In genomic region chr7:132585695-132586491, GRCm38 (mm10) we compare ENCODE assay signal across 27 mouse cellular contexts. TPM values are rescaled to one million over a fixed set of nuclear protein-coding genes. Genes with fewer than 3 reads are reported as not detected.
DNase-seq lines count a peak whose midpoint lies in the region; ATAC-seq and TF ChIP-seq lines count a peak whose summit lies in the region.
"Had no signal": no experiment of that assay in that cellular context is flagged by ENCODE, and none has a peak within 500 bp of the region (broad histone marks: within the 10 kb centered on the region; RNA-seq: fewer than 3 reads in every experiment).

No protein-coding gene starts in this region.

- no peaks in the 10 kb centered on the region for H3K9me3 ChIP-seq in MEL (replicated peaks; ENCODE audit: insufficient read depth, low read length)
- no peaks in the 10 kb centered on the region for H3K9me3 ChIP-seq in intestine, embryonic 15.5 days
- H3K9me3 ChIP-seq in intestine, postnatal 0 days (ENCODE audit: control insufficient read depth) = no peaks in the 10 kb centered on the region
- H3K9me3 ChIP-seq: embryonic facial prominence, embryonic 13.5 days; embryonic facial prominence, embryonic 15.5 days; forebrain, embryonic 10.5 days; forebrain, embryonic 12.5 days had no signal

- no peak for TF ChIP-seq POLR2A in MEL (IDR thresholded peaks at IDR 0.05; ENCODE audit: control insufficient read depth in 1 of 2, insufficient read depth in 1 of 2, low read depth in 1 of 2, low read length in 2 of 2, poor library complexity in 1 of 2)

- TF ChIP-seq EP300 in MEL (IDR thresholded peaks at IDR 0.05; ENCODE audit: low read depth in 1 of 2, low read length in 2 of 2) = no peak

- ATAC-seq in intestine, embryonic 15.5 days = peak; percentile 59
- peak; percentile 74 for ATAC-seq in intestine, postnatal 0 days
- ATAC-seq: activated CD4-positive, CD25-positive, alpha-beta regulatory T cell, adult 4 months; forebrain, embryonic 14.5 days; forebrain, embryonic 16.5 days; Patski had no signal

- no peak overlapping the region for H3K27ac ChIP-seq in MEL (ENCODE audit: control insufficient read depth, low read depth, low read length)
- H3K27ac ChIP-seq in intestine, embryonic 15.5 days = peak overlapping the region; percentile 64; the same call in 1 of the 2 replicates
- H3K27ac ChIP-seq in intestine, postnatal 0 days (ENCODE audit: low read depth, low read length) = peak overlapping the region; percentile 76
- H3K27ac ChIP-seq: embryonic facial prominence, embryonic 13.5 days; embryonic facial prominence, embryonic 15.5 days; forebrain, embryonic 10.5 days; forebrain, embryonic 12.5 days had no signal

- 36% methylated on average over 3 of the region's 3 CpGs for WGBS in intestine, embryonic 15.5 days
- 27% methylated on average over 3 of the region's 3 CpGs for WGBS in intestine, postnatal 0 days

- no peaks in the 10 kb centered on the region for H3K27me3 ChIP-seq in MEL (ENCODE audit: control insufficient read depth in 1 of 2, insufficient read depth in 2 of 2, low read length in 2 of 2)
- H3K27me3 ChIP-seq in intestine, embryonic 15.5 days (replicated peaks) = no peaks in the 10 kb centered on the region
- no peaks in the 10 kb centered on the region for H3K27me3 ChIP-seq in intestine, postnatal 0 days (replicated peaks; ENCODE audit: control insufficient read depth, insufficient read depth, low read length)
- H3K27me3 ChIP-seq: embryonic facial prominence, embryonic 13.5 days; embryonic facial prominence, embryonic 15.5 days had no signal

- no peak overlapping the region for H3K4me2 ChIP-seq in intestine, embryonic 15.5 days (replicated peaks)
- no peak overlapping the region; the same call in 1 of the 2 replicates for H3K4me2 ChIP-seq in intestine, postnatal 0 days (replicated peaks; ENCODE audit: low read depth)
- H3K4me2 ChIP-seq: embryonic facial prominence, embryonic 13.5 days; embryonic facial prominence, embryonic 15.5 days; forebrain, embryonic 12.5 days had no signal

- H3K9ac ChIP-seq in MEL (ENCODE audit: control insufficient read depth, low read depth, low read length, poor library complexity, severe bottlenecking) = no peak overlapping the region
- no peak overlapping the region for H3K9ac ChIP-seq in intestine, embryonic 15.5 days
- no peak overlapping the region for H3K9ac ChIP-seq in intestine, postnatal 0 days (ENCODE audit: low read depth, low read length)
- H3K9ac ChIP-seq: embryonic facial prominence, embryonic 13.5 days; embryonic facial prominence, embryonic 15.5 days; forebrain, embryonic 12.5 days had no signal

- no peak for TF ChIP-seq CTCF in MEL (IDR thresholded peaks at IDR 0.05 in 2 of 3, conservative IDR thresholded peaks at IDR 0.05 in 1 of 3; ENCODE audit: control insufficient read depth in 1 of 3, insufficient read depth in 1 of 3, low read depth in 2 of 3, low read length in 3 of 3, poor library complexity in 1 of 3, severe bottlenecking in 1 of 3)
- no peak for TF ChIP-seq CTCF in intestine, postnatal 0 days (IDR thresholded peaks at IDR 0.05; ENCODE audit: low read depth)

- H3K79me2 ChIP-seq in MEL (ENCODE audit: control insufficient read depth, insufficient read depth, low read length, poor library complexity) = no peaks in the 10 kb centered on the region

- DNase-seq in MEL (ENCODE audit: low read depth, low spot score) = no peak
- no peak for DNase-seq in cerebellum, adult 8-10 months
- no peak for DNase-seq in spleen, adult 18-20 months
- DNase-seq in cerebellum, postnatal 4 days (ENCODE audit: low spot score in 2 of 2) = no peak
- DNase-seq: adrenal gland, postnatal 10 days; adrenal gland, postnatal 25 days; cerebellum, adult 11 months; cerebellum, adult 18-20 months; cerebellum, adult 9-10 months; cerebellum, postnatal 10 days; cerebellum, postnatal 25 days; embryo, embryonic 11 days had no signal

- H3K4me3 ChIP-seq in MEL (ENCODE audit: control insufficient read depth in 1 of 2, insufficient read depth in 1 of 2, low read depth in 2 of 2, low read length in 2 of 2) = no peak overlapping the region
- H3K4me3 ChIP-seq in intestine, embryonic 15.5 days (replicated peaks) = no peak overlapping the region
- no peak overlapping the region for H3K4me3 ChIP-seq in intestine, postnatal 0 days (ENCODE audit: low read depth, low read length)
- H3K4me3 ChIP-seq: embryonic facial prominence, embryonic 13.5 days; embryonic facial prominence, embryonic 15.5 days; erythroblast, embryonic 14.5 days; forebrain, embryonic 10.5 days; forebrain, embryonic 12.5 days had no signal

- no peak for TF ChIP-seq RAD21 in MEL (IDR thresholded peaks at IDR 0.05; ENCODE audit: low read depth, low read length)

- no peaks in the 10 kb centered on the region for H3K36me3 ChIP-seq in MEL (ENCODE audit: control insufficient read depth in 1 of 2, insufficient read depth in 2 of 2, low read length in 2 of 2)
- no peaks in the 10 kb centered on the region for H3K36me3 ChIP-seq in intestine, embryonic 15.5 days
- H3K36me3 ChIP-seq in intestine, postnatal 0 days (ENCODE audit: control insufficient read depth, insufficient read depth) = no peaks in the 10 kb centered on the region
- H3K36me3 ChIP-seq: embryonic facial prominence, embryonic 13.5 days; embryonic facial prominence, embryonic 15.5 days; forebrain, embryonic 10.5 days; forebrain, embryonic 12.5 days had no signal

- peaks cover 0 to 4% of the 10 kb centered on the region in 2 experiments; a peak in 2 of 4 replicates for H3K4me1 ChIP-seq in MEL (ENCODE audit: control insufficient read depth in 1 of 2, insufficient read depth in 2 of 2, low read length in 2 of 2)
- H3K4me1 ChIP-seq in intestine, embryonic 15.5 days (replicated peaks) = peaks cover 6% of the 10 kb centered on the region; the same call in 1 of the 2 replicates
- H3K4me1 ChIP-seq in intestine, postnatal 0 days (replicated peaks; ENCODE audit: control insufficient read depth, insufficient read depth, low read length) = 0 out of 2 replicates have a peak, but pooled peaks cover 8% of the 10 kb centered on the region
- H3K4me1 ChIP-seq: embryonic facial prominence, embryonic 13.5 days; embryonic facial prominence, embryonic 15.5 days; forebrain, embryonic 10.5 days; forebrain, embryonic 12.5 days had no signal

TF ChIP-seq in MEL, 35 proteins besides CTCF, POLR2A, EP300 and RAD21:
- TF ChIP-seq GABPA (IDR thresholded peaks at IDR 0.05; ENCODE audit: low read depth, low read length) (no peak), RCOR1 (IDR thresholded peaks at IDR 0.05; ENCODE audit: low read depth, low read length) (0 out of 2 replicates have a peak, but pooled peaks have one; percentile 50), GATA1 (IDR thresholded peaks at IDR 0.05; ENCODE audit: low read depth, low read length) (0 out of 2 replicates have a peak, but pooled peaks have one; percentile 12)

RNA-seq across cellular contexts. Expression of gene Oat, which starts 9.7 kb away (rescaled TPM):
- total RNA-seq in MEL (2012; rRNA removed) = 226 and 236 TPM in 2 replicates
- 100 to 1,000 TPM; 190 to 209 TPM for polyA plus RNA-seq in MEL (2012; ENCODE audit: insufficient read depth in 1 of 2, insufficient read length in 2 of 2, low read depth in 1 of 2, low replicate concordance in 2 of 2, missing spikeins in 1 of 2)
- polyA plus RNA-seq in intestine, embryonic 15.5 days (2015; fragmentation: Nextera tagmentation; extraction: Ambion mirVana) = 1,488 and 1,505 TPM in 2 replicates
- 1,789 and 2,051 TPM in 2 replicates for polyA plus RNA-seq in intestine, postnatal 0 days (2015; fragmentation: Nextera tagmentation; extraction: Ambion mirVana)

RNA-seq across cellular contexts. Expression of gene Nkx1-2, which starts 13.5 kb away (rescaled TPM):
- 1.5 and 2.4 TPM in 2 replicates for total RNA-seq in MEL (2012; rRNA removed)
- polyA plus RNA-seq in MEL (2012; ENCODE audit: insufficient read depth in 1 of 2, insufficient read length in 2 of 2, low read depth in 1 of 2, low replicate concordance in 2 of 2, missing spikeins in 1 of 2) = 1 to 10 TPM in 1 of 2 experiments, not detected in 1; 2.8 TPM
- 0.75 and 0.82 TPM in 2 replicates for polyA plus RNA-seq in intestine, embryonic 15.5 days (2015; fragmentation: Nextera tagmentation; extraction: Ambion mirVana)
- 0.57 and 0.61 TPM in 2 replicates for polyA plus RNA-seq in intestine, postnatal 0 days (2015; fragmentation: Nextera tagmentation; extraction: Ambion mirVana)
- total RNA-seq: adrenal gland, adult 18-20 months; adrenal gland, postnatal 25 days; adrenal gland, postnatal 4 days had no signal
- polyA plus RNA-seq: activated CD4-positive, CD25-positive, alpha-beta regulatory T cell, adult 4 months; C2C12; embryonic facial prominence, embryonic 11.5 days; embryonic facial prominence, embryonic 13.5 days; embryonic facial prominence, embryonic 15.5 days; erythroblast, embryonic 14.5 days; forebrain, embryonic 14.5 days had no signal

RNA-seq across cellular contexts. Expression of gene Lhpp, which starts 24.5 kb away (rescaled TPM):
- 30.3 and 31.0 TPM in 2 replicates for total RNA-seq in MEL (2012; rRNA removed)
- polyA plus RNA-seq in MEL (2012; ENCODE audit: insufficient read depth in 1 of 2, insufficient read length in 2 of 2, low read depth in 1 of 2, low replicate concordance in 2 of 2, missing spikeins in 1 of 2) = 10 to 100 TPM in 1 of 2 experiments, not detected in 1; 39.3 TPM
- 40.4 and 41.5 TPM in 2 replicates for polyA plus RNA-seq in intestine, embryonic 15.5 days (2015; fragmentation: Nextera tagmentation; extraction: Ambion mirVana)
- polyA plus RNA-seq in intestine, postnatal 0 days (2015; fragmentation: Nextera tagmentation; extraction: Ambion mirVana) = 52.0 and 54.5 TPM in 2 replicates
